Mouse (Mus musculus): ENCODE results near the gene Chit1. TPM values are rescaled to one million over a fixed set of nuclear protein-coding genes. Genes with fewer than 3 reads are reported as not detected.
A peak's percentile ranks its signal among the peaks of the same experiment; 100 is the strongest.

The Chit1 gene
- polyA plus RNA-seq, 1 experiment from 2014 or later, result not detected

DNA sequence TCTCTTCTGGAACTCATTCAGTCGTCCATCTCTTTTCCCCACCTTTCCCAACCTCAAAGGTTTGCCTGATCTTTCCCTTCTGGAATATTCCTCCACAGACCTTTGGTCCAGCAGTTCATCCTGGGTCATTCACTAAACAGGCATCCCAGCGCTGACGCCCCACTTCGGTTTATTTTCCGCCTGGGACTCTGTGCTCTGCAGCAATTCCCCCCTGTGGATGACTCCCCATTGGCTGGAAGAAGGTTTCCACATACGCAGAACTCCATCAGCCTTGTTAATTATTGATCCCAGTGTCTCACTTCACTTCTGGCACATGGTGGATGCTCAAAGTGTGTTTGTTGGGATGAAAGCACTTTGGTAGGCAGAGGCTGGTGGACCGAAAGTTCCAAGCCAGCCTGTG lies 52.4 kb downstream of the Chit1 start:
- Histone ChIP-seq H3K4me1 (ENCODE audit: control insufficient read depth, insufficient read depth, low read length) (peaks cover 9% of the 10 kb centered on the region), H3K4me2 (ENCODE audit: low read depth, low read length) (no peak overlapping the region), H3K9ac (ENCODE audit: low read depth, low read length) (no peak overlapping the region), H3K9me3 (ENCODE audit: control insufficient read depth, low read length) (no peaks in the 10 kb centered on the region), H3K36me3 (ENCODE audit: control insufficient read depth, insufficient read depth, low read length) (no peaks in the 10 kb centered on the region), H3K4me3 (ENCODE audit: low read length) (no peak overlapping the region), H3K27ac (ENCODE audit: low read length) (no peak overlapping the region), H3K27me3 (replicated peaks; ENCODE audit: control insufficient read depth, insufficient read depth, low read length) (no peaks in the 10 kb centered on the region)
- ATAC-seq, result peak; percentile 56; the same call in 1 of the 2 replicates
- WGBS, result 80% methylated on average over 7 of the region's 7 CpGs

- Histone ChIP-seq H3K4me1 (ENCODE audit: control insufficient read depth, insufficient read depth, low read length) (peaks cover 9% of the 10 kb centered on the region), H3K27me3 (replicated peaks; ENCODE audit: control insufficient read depth, insufficient read depth, low read length) (no peaks in the 10 kb centered on the region), H3K9ac (ENCODE audit: low read depth, low read length) (no peak overlapping the region), H3K36me3 (ENCODE audit: control insufficient read depth, insufficient read depth, low read length) (no peaks in the 10 kb centered on the region), H3K4me3 (ENCODE audit: low read length) (no peak overlapping the region), H3K4me2 (ENCODE audit: low read depth, low read length) (no peak overlapping the region), H3K9me3 (ENCODE audit: control insufficient read depth, low read length) (no peaks in the 10 kb centered on the region), H3K27ac (ENCODE audit: low read length) (no peak overlapping the region)
- WGBS, result 59% methylated on average over 4 of the region's 4 CpGs
- ATAC-seq, result no peak
These were observed 53.4 kb downstream of the Chit1 start for GRCm38 (mm10) chr1:134164454-134164853.

- Histone ChIP-seq H3K36me3 (ENCODE audit: control insufficient read depth, insufficient read depth, low read length) (no peaks in the 10 kb centered on the region), H3K27me3 (replicated peaks; ENCODE audit: control insufficient read depth, insufficient read depth, low read length) (no peaks in the 10 kb centered on the region), H3K27ac (ENCODE audit: low read length) (no peak overlapping the region), H3K9me3 (ENCODE audit: control insufficient read depth, low read length) (no peaks in the 10 kb centered on the region), H3K4me3 (ENCODE audit: low read length) (no peak overlapping the region), H3K9ac (ENCODE audit: low read depth, low read length) (no peak overlapping the region), H3K4me2 (ENCODE audit: low read depth, low read length) (no peak overlapping the region), H3K4me1 (ENCODE audit: control insufficient read depth, insufficient read depth, low read length) (peaks cover 9% of the 10 kb centered on the region)
- no peak for ATAC-seq
- WGBS, result 92% methylated on average over 3 of the region's 3 CpGs
These were observed 55.5 kb downstream of the Chit1 start for GRCm38 (mm10) chr1:134166547-134166946.

DNA sequence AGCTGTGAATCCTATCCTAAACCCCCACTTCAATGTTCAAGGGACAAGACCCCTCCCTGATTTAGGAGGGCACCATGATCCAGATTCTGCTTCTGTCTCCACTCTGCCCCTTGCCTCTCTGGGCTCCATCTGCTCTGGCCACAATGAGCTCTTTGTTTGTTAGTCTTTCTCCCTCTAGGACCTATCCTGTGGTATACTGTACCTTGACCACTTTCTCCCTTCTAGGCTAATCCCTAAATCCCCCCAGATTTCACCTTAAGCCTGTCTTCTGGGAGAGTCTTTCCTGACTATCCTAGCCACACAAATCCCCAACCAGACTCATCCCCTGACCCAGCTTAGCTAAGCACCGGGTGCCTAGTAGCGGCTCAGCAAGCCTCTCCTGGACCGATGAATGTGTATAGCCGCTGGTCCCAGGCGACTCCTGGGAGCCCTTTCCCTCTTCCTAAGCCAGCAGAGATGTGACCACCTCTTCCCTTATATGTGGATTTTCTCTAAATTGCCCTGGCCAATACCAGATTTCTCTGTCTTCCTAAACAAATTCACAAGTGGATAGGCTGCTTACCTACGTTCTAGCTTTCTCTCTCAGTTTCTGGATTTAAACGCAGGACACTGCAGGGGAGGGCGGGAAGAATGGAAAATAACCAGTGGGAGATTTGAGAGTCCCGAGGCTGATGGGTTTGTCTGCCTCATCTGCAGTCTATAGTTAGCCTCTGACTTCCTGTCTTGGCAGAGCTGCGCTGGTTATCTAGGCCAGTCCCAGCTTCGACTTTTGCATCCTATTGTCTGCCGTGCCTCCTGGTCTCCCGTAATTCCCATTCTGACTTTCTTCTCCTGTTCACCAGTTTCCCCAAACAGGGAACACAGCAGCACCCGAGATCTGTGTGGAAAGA lies 56.6 kb downstream of the Chit1 start:
- ATAC-seq, result no peak
- WGBS, result 57% methylated on average over 14 of the region's 14 CpGs
- H3K9ac ChIP-seq (ENCODE audit: low read depth, low read length), result no peak overlapping the region
- no peak overlapping the region for H3K4me3 ChIP-seq (ENCODE audit: low read length)
- H3K36me3 ChIP-seq (ENCODE audit: control insufficient read depth, insufficient read depth, low read length), result no peaks in the 10 kb centered on the region
- no peaks in the 10 kb centered on the region for H3K27me3 ChIP-seq (replicated peaks; ENCODE audit: control insufficient read depth, insufficient read depth, low read length)
- H3K9me3 ChIP-seq (ENCODE audit: control insufficient read depth, low read length), result no peaks in the 10 kb centered on the region
- no peak overlapping the region for H3K27ac ChIP-seq (ENCODE audit: low read length)
- H3K4me1 ChIP-seq (ENCODE audit: control insufficient read depth, insufficient read depth, low read length), result peaks cover 9% of the 10 kb centered on the region
- H3K4me2 ChIP-seq (ENCODE audit: low read depth, low read length), result no peak overlapping the region

GRCm38 (mm10) chr1:134168567-134168966 lies 57.5 kb downstream of the Chit1 start:
- H3K9me3 ChIP-seq (ENCODE audit: control insufficient read depth, low read length), result no peaks in the 10 kb centered on the region
- ATAC-seq, result peak; percentile 94
- no peak overlapping the region for H3K27ac ChIP-seq (ENCODE audit: low read length)
- no peak overlapping the region for H3K4me2 ChIP-seq (ENCODE audit: low read depth, low read length)
- H3K27me3 ChIP-seq (replicated peaks; ENCODE audit: control insufficient read depth, insufficient read depth, low read length), result no peaks in the 10 kb centered on the region
- H3K9ac ChIP-seq (ENCODE audit: low read depth, low read length), result no peak overlapping the region
- H3K4me3 ChIP-seq (ENCODE audit: low read length), result no peak overlapping the region
- WGBS, result 57% methylated on average over 3 of the region's 3 CpGs
- H3K4me1 ChIP-seq (ENCODE audit: control insufficient read depth, insufficient read depth, low read length), result peaks cover 9% of the 10 kb centered on the region
- H3K36me3 ChIP-seq (ENCODE audit: control insufficient read depth, insufficient read depth, low read length), result no peaks in the 10 kb centered on the region

- Histone ChIP-seq H3K4me1 (ENCODE audit: control insufficient read depth, insufficient read depth, low read length) (peaks cover 9% of the 10 kb centered on the region), H3K27me3 (replicated peaks; ENCODE audit: control insufficient read depth, insufficient read depth, low read length) (no peaks in the 10 kb centered on the region), H3K4me3 (ENCODE audit: low read length) (no peak overlapping the region), H3K4me2 (ENCODE audit: low read depth, low read length) (no peak overlapping the region), H3K9me3 (ENCODE audit: control insufficient read depth, low read length) (no peaks in the 10 kb centered on the region), H3K27ac (ENCODE audit: low read length) (no peak overlapping the region), H3K36me3 (ENCODE audit: control insufficient read depth, insufficient read depth, low read length) (no peaks in the 10 kb centered on the region), H3K9ac (ENCODE audit: low read depth, low read length) (no peak overlapping the region)
- ATAC-seq, result no peak
- WGBS, result 86% methylated on average over 8 of the region's 8 CpGs
These were observed 58.1 kb downstream of the Chit1 start for GRCm38 (mm10) chr1:134168985-134169697.

GRCm38 (mm10) chr1:134173081-134173480 lies 62.0 kb downstream of the Chit1 start:
- no peak overlapping the region for H3K27ac ChIP-seq (ENCODE audit: low read length)
- ATAC-seq, result no peak
- H3K9me3 ChIP-seq (ENCODE audit: control insufficient read depth, low read length), result no peaks in the 10 kb centered on the region
- H3K4me1 ChIP-seq (ENCODE audit: control insufficient read depth, insufficient read depth, low read length), result peaks cover 4% of the 10 kb centered on the region
- H3K36me3 ChIP-seq (ENCODE audit: control insufficient read depth, insufficient read depth, low read length), result no peaks in the 10 kb centered on the region
- no peak overlapping the region for H3K4me3 ChIP-seq (ENCODE audit: low read length)
- no peak overlapping the region for H3K4me2 ChIP-seq (ENCODE audit: low read depth, low read length)
- no peak overlapping the region for H3K9ac ChIP-seq (ENCODE audit: low read depth, low read length)
- 58% methylated on average over 7 of the region's 7 CpGs for WGBS
- H3K27me3 ChIP-seq (replicated peaks; ENCODE audit: control insufficient read depth, insufficient read depth, low read length), result no peaks in the 10 kb centered on the region

GRCm38 (mm10) chr1:134177976-134178375 lies 66.9 kb downstream of the Chit1 start:
- H3K36me3 ChIP-seq (ENCODE audit: control insufficient read depth, insufficient read depth, low read length), result no peaks in the 10 kb centered on the region
- no peak overlapping the region for H3K27ac ChIP-seq (ENCODE audit: low read length)
- no peak overlapping the region for H3K9ac ChIP-seq (ENCODE audit: low read depth, low read length)
- no peaks in the 10 kb centered on the region for H3K4me1 ChIP-seq (ENCODE audit: control insufficient read depth, insufficient read depth, low read length)
- H3K4me3 ChIP-seq (ENCODE audit: low read length), result no peak overlapping the region
- H3K27me3 ChIP-seq (replicated peaks; ENCODE audit: control insufficient read depth, insufficient read depth, low read length), result no peaks in the 10 kb centered on the region
- no peak overlapping the region for H3K4me2 ChIP-seq (ENCODE audit: low read depth, low read length)
- ATAC-seq, result no peak
- 82% methylated on average over 5 of the region's 5 CpGs for WGBS
- H3K9me3 ChIP-seq (ENCODE audit: control insufficient read depth, low read length), result no peaks in the 10 kb centered on the region

GRCm38 (mm10) chr1:134182025-134182424 lies 71.0 kb downstream of the Chit1 start, which contains the start of gene Chil1:
Chil1 (plus strand) TSS chr1:134182176.
- Histone ChIP-seq H3K9me3 (ENCODE audit: control insufficient read depth, low read length) (no peaks in the 10 kb centered on the region), H3K9ac (ENCODE audit: low read depth, low read length) (no peak within 1 kb of the TSS), H3K36me3 (ENCODE audit: control insufficient read depth, insufficient read depth, low read length) (no peaks in the 10 kb centered on the region), H3K27me3 (replicated peaks; ENCODE audit: control insufficient read depth, insufficient read depth, low read length) (no peaks in the 10 kb centered on the region), H3K4me1 (ENCODE audit: control insufficient read depth, insufficient read depth, low read length) (no peaks in the 10 kb centered on the region), H3K4me2 (ENCODE audit: low read depth, low read length) (no peak within 1 kb of the TSS), H3K27ac (ENCODE audit: low read length) (no peak within 1 kb of the TSS), H3K4me3 (ENCODE audit: low read length) (no peak within 1 kb of the TSS)
- ATAC-seq, result no peak
- WGBS, result 54% methylated on average over 4 of the region's 4 CpGs
